Mouse (Mus musculus): ENCODE measurements around the gene Arl5b. TPM values are rescaled to one million over a fixed set of nuclear protein-coding genes. Genes with fewer than 3 reads are reported as not detected.

Gene Arl5b
- polyA plus RNA-seq, 1 experiment from 2014 or later: 53.6 TPM

GRCm38 (mm10) chr2:15064380-15065269 lies 15.4 kb downstream of the Arl5b start:
- 71% methylated on average over 7 of the region's 7 CpGs for WGBS
- no peak overlapping the region for H3K4me3 ChIP-seq
- H3K27me3 ChIP-seq (replicated peaks; ENCODE audit: low read depth, poor library complexity, severe bottlenecking): no peaks in the 10 kb centered on the region
- no peaks in the 10 kb centered on the region for H3K9me3 ChIP-seq
- H3K27ac ChIP-seq (replicated peaks): no peak overlapping the region
- peaks cover 70% of the 10 kb centered on the region for H3K36me3 ChIP-seq (replicated peaks)
- no peak for DNase-seq (ENCODE audit: low spot score)
- peaks cover 6% of the 10 kb centered on the region for H3K4me1 ChIP-seq

- H3K27me3 ChIP-seq (replicated peaks; ENCODE audit: low read depth, poor library complexity, severe bottlenecking): no peaks in the 10 kb centered on the region
- peaks cover 6% of the 10 kb centered on the region for H3K4me1 ChIP-seq
- 89% methylated on average over 2 of the region's 2 CpGs for WGBS
- H3K9me3 ChIP-seq: no peaks in the 10 kb centered on the region
- H3K36me3 ChIP-seq (replicated peaks): peaks cover 74% of the 10 kb centered on the region
- H3K4me3 ChIP-seq: no peak overlapping the region
- no peak overlapping the region for H3K27ac ChIP-seq (replicated peaks)
- no peak for DNase-seq (ENCODE audit: low spot score)
Measured at GRCm38 (mm10) chr2:15065447-15065846, 16.3 kb downstream of the Arl5b start.

- Histone ChIP-seq H3K36me3 (replicated peaks) (peaks cover 82% of the 10 kb centered on the region), H3K4me3 (no peak overlapping the region), H3K27me3 (replicated peaks; ENCODE audit: low read depth, poor library complexity, severe bottlenecking) (no peaks in the 10 kb centered on the region), H3K27ac (replicated peaks) (no peak overlapping the region), H3K4me1 (peaks cover 6% of the 10 kb centered on the region), H3K9me3 (no peaks in the 10 kb centered on the region)
- 86% methylated on average over 5 of the region's 5 CpGs for WGBS
- DNase-seq (ENCODE audit: low spot score): no peak
Measured at GRCm38 (mm10) chr2:15067091-15067490, 17.9 kb downstream of the Arl5b start.

DNA sequence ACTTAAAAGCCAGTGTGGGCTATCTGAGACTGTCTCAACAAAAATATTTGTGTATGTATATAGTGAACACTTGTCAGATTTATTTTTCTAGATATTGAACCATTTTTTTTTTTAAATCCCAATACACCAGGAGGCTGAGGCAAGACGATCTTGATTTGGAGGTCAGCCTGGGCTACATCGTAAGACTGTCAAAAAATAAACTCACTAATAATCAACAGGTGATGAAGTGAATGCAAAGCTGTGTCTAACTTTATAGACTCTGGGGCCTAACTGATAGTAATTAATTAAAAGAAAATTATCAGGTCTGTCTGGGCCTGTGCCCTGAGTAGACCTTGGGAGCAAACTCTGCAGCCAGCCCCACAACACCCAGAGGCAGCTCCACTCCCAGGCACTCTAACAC lies 34.5 kb downstream of the Arl5b start:
- H3K36me3 ChIP-seq (replicated peaks): peaks cover 62% of the 10 kb centered on the region
- no peak overlapping the region for H3K27ac ChIP-seq (replicated peaks)
- DNase-seq (ENCODE audit: low spot score): no peak
- whole genome bisulfite sequencing: 99% methylated on average over 2 of the region's 2 CpGs
- H3K4me3 ChIP-seq: no peak overlapping the region
- H3K27me3 ChIP-seq (replicated peaks; ENCODE audit: low read depth, poor library complexity, severe bottlenecking): no peaks in the 10 kb centered on the region
- H3K4me1 ChIP-seq: no peaks in the 10 kb centered on the region
- peaks cover 5% of the 10 kb centered on the region for H3K9me3 ChIP-seq

- H3K27ac ChIP-seq (replicated peaks): no peak overlapping the region
- no peaks in the 10 kb centered on the region for H3K27me3 ChIP-seq (replicated peaks; ENCODE audit: low read depth, poor library complexity, severe bottlenecking)
- H3K36me3 ChIP-seq (replicated peaks): peaks cover 26% of the 10 kb centered on the region
- no peaks in the 10 kb centered on the region for H3K4me1 ChIP-seq
- no peak overlapping the region for H3K4me3 ChIP-seq
- no peak for DNase-seq (ENCODE audit: low spot score)
- H3K9me3 ChIP-seq: peaks cover 5% of the 10 kb centered on the region
- 91% methylated on average over 1 of the region's 1 CpGs for WGBS
Measured at GRCm38 (mm10) chr2:15087308-15087707, 38.1 kb downstream of the Arl5b start.

GRCm38 (mm10) chr2:15096514-15097090 lies 47.4 kb downstream of the Arl5b start:
- Histone ChIP-seq H3K4me1 (no peaks in the 10 kb centered on the region), H3K4me3 (no peak overlapping the region), H3K27ac (replicated peaks) (no peak overlapping the region), H3K27me3 (replicated peaks; ENCODE audit: low read depth, poor library complexity, severe bottlenecking) (no peaks in the 10 kb centered on the region), H3K36me3 (replicated peaks) (no peaks in the 10 kb centered on the region), H3K9me3 (no peaks in the 10 kb centered on the region)
- 63% methylated on average over 3 of the region's 3 CpGs for WGBS
- DNase-seq (ENCODE audit: low spot score): no peak

GRCm38 (mm10) chr2:15104386-15104785 lies 55.2 kb downstream of the Arl5b start:
- H3K27me3 ChIP-seq (replicated peaks; ENCODE audit: low read depth, poor library complexity, severe bottlenecking): no peaks in the 10 kb centered on the region
- 59% methylated on average over 1 of the region's 1 CpGs for WGBS
- DNase-seq (ENCODE audit: low spot score): no peak
- no peaks in the 10 kb centered on the region for H3K36me3 ChIP-seq (replicated peaks)
- H3K4me1 ChIP-seq: peaks cover 13% of the 10 kb centered on the region
- no peak overlapping the region for H3K4me3 ChIP-seq
- H3K27ac ChIP-seq (replicated peaks): no peak overlapping the region
- H3K9me3 ChIP-seq: no peaks in the 10 kb centered on the region

DNA sequence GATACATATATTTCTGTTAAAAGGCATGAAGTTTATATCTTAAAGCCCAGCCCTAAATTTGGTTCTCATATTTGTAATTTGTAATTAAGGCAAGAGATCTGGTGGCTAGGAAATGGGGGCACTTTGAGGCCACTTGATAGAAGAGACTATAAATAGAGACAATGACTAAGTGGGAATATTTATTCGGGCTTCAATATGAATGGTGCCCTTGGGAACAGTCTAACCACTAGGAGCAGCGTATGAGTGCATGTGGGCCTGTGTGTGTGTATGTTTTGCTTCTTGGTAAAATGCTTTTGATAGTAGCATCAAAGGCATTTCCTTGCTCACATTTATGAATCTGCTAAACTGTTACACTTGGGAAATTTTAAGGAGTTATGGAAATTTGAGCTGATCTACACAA lies 62.1 kb downstream of the Arl5b start:
- Histone ChIP-seq H3K4me3 (no peak overlapping the region), H3K27me3 (replicated peaks; ENCODE audit: low read depth, poor library complexity, severe bottlenecking) (no peaks in the 10 kb centered on the region), H3K36me3 (replicated peaks) (no peaks in the 10 kb centered on the region), H3K4me1 (no peaks in the 10 kb centered on the region), H3K27ac (replicated peaks) (no peak overlapping the region), H3K9me3 (no peaks in the 10 kb centered on the region)
- DNase-seq (ENCODE audit: low spot score): no peak
- 81% methylated on average over 2 of the region's 2 CpGs for WGBS

DNA sequence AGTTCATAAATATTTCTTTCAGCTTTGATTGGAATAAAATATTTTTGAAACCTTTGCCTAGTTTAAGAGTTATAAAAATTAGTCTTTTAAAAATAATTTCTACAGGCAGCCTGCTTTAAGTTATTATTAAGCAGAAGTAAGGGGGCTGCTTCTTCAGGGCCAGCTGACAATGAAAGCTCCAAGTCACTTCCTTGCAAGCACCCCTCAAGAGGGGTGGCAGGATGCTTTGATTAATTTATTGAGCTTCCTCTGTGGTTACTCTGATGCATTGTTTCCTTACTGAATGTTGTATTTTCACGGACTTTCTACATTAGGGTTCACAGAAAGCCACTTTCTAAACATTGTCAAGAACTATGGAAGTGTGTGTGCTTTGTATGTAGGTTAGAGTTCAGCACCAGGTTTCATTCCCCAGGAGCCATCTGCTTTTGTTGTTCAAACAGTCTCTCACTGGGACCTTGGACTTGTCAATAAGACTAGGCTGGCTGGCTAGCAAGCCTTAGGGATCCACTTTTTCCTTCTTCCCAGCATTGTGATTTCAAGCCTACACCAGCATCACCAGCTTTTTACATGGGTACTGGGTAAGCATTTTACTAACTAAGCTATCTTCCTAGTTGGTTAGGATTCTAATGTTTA lies 62.7 kb downstream of the Arl5b start:
- DNase-seq (ENCODE audit: low spot score): no peak
- Histone ChIP-seq H3K27me3 (replicated peaks; ENCODE audit: low read depth, poor library complexity, severe bottlenecking) (no peaks in the 10 kb centered on the region), H3K36me3 (replicated peaks) (no peaks in the 10 kb centered on the region), H3K4me1 (no peaks in the 10 kb centered on the region), H3K9me3 (no peaks in the 10 kb centered on the region), H3K4me3 (no peak overlapping the region), H3K27ac (replicated peaks) (no peak overlapping the region)
- 81% methylated on average over 1 of the region's 1 CpGs for WGBS

- no peaks in the 10 kb centered on the region for H3K9me3 ChIP-seq
- no peaks in the 10 kb centered on the region for H3K27me3 ChIP-seq (replicated peaks; ENCODE audit: low read depth, poor library complexity, severe bottlenecking)
- no peak overlapping the region for H3K27ac ChIP-seq (replicated peaks)
- H3K4me3 ChIP-seq: no peak overlapping the region
- no peaks in the 10 kb centered on the region for H3K4me1 ChIP-seq
- no peaks in the 10 kb centered on the region for H3K36me3 ChIP-seq (replicated peaks)
- 91% methylated on average over 6 of the region's 6 CpGs for WGBS
- DNase-seq (ENCODE audit: low spot score): no peak
Measured at GRCm38 (mm10) chr2:15112741-15113140, 63.5 kb downstream of the Arl5b start.

DNA sequence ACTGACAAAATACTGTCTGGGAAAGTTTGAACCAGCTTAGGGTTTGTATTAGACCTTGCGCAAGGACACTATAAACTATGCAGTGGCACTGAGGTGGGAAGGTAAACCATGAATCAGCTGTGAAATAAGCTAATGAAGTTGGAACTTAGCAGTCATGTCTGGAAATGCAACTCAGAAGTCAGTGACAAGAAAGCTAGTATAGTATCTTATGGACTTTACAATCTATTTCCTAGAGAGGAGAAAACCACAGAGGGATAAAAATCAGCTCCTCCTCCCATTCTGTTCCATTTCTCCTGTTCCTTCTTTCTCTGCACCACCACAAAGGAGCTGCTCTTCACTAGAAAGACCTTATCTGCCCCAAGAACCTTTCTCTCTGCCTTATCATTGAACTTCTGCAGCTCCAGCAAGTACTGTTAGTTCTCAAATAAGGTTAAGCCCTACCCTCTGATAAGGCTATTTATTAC lies 72.1 kb downstream of the Arl5b start:
- Histone ChIP-seq H3K27me3 (replicated peaks; ENCODE audit: low read depth, poor library complexity, severe bottlenecking) (no peaks in the 10 kb centered on the region), H3K36me3 (replicated peaks) (no peaks in the 10 kb centered on the region), H3K27ac (replicated peaks) (no peak overlapping the region), H3K4me3 (no peak overlapping the region), H3K9me3 (no peaks in the 10 kb centered on the region), H3K4me1 (no peaks in the 10 kb centered on the region)
- 94% methylated on average over 1 of the region's 1 CpGs for WGBS
- DNase-seq (ENCODE audit: low spot score): no peak

Data from embryonic facial prominence, embryonic 10.5 days (tissue).